Mouse (Mus musculus) adipose tissue, adult 10 weeks (tissue): ENCODE measurements around the gene Vmn1r143. TPM values are rescaled to one million over a fixed set of nuclear protein-coding genes. Genes with fewer than 3 reads are reported as not detected.

Experiments
- polyA plus RNA-seq: library from polyadenylated mRNA; stranded (reverse); fragments of 350-450 nt; fragmentation: Illumina TruSeq; extraction: RNeasy Lipid Tissue Mini Kit (QIAGEN cat#74804); gene quantifications from one replicate; pipeline ENCODE4 v1.2.3, GENCODE M21; 2014; ENCODE audit warnings: low read depth, low replicate concordance

The Vmn1r143 gene
- not detected for polyA plus RNA-seq

DNA sequence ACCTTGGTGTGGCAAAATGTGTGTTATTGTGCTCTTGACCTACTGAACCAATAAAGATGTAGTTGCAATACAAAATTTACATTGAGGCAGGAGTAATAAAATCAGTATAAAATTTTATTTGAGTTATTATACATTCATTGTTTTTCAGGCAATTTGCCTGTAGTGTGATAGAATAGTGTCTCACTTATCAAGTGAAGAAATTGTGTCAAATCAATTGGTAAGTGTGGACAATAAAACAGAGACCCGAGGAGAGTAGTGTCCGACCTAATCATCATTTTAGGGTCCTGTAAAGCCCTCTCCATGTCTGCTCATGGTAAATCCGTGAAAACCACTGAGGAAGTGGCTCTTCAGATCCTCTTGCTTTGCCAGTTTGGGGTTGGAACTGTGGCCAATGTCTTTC is at the start of gene Vmn1r143:
TSS of gene Vmn1r143 (plus strand) at position 301 of the 400 bp plus-strand sequence.

DNA sequence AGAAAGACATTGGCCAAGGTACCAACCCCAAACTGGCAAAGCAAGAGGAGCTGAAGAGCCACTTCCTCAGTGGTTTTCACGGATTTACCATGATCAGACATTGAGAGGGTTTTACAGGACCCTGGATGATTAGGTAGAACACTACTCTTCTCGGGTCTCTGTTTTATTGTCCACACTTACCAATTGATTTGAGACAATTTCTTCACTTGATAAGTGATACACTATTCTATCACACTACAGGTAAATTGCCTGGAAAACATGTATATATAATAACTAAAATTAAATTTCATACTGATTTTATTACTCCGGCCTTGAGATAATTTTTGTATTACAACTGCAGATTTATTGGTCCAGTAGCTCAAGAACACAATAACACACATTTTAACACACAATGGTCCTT is 25.2 kb upstream of the Vmn1r143 start, which contains the start of gene Vmn1r142:
TSS of gene Vmn1r142 (minus strand) at position 101 of the 400 bp plus-strand sequence.

DNA sequence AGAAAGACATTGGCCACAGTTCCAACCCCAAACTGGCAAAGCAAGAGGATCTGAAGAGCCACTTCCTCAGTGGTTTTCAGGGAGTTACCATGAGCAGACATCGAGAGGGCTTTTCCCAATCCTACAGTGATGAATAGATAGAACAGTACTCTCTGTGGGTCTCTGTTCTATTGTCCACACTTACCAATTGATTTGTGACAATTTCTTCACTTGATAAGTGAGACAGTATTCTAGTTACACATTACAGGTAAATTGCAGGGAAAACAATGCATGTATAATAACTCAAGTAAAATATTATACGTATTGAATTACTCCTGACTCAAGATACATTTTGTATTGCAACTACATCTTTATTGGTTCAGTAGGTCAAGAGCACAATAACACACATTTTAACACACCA is 12.0 kb downstream of the Vmn1r143 start, which contains the start of gene Gm8653:
TSS of gene Gm8653 (minus strand) at position 101 of the 400 bp plus-strand sequence.

DNA sequence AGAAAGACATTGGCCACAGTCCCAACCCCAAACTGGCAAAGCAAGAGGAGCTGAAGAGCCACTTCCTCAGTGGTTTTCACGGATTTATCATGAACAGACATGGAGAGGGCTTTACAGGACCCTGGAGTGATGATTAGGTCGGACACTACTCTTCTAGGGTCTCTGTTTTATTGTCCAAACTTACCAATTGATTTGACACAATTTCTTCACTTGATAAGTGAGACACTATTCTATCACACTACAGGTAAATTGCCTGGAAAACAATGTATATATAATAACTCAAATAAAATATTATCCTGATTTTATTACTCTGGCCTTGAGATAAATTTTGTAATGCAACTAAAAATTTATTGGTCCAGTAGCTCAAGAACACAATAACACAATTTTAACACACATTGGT is 40.2 kb downstream of the Vmn1r143 start, which contains the start of gene Gm8453:
TSS of gene Gm8453 (minus strand) at position 101 of the 400 bp plus-strand sequence.

Other genes with a start within 250 kb of the Vmn1r143 start
- not detected for gene Vmn1r137, start 194.8 kb upstream of the Vmn1r143 start, polyA plus RNA-seq
- gene Vmn1r138, start 160.5 kb upstream of the Vmn1r143 start, polyA plus RNA-seq, result not detected
- not detected for gene Gm6176, start 133.1 kb upstream of the Vmn1r143 start, polyA plus RNA-seq
- gene Vmn1r139, start 120.3 kb upstream of the Vmn1r143 start, polyA plus RNA-seq, result not detected
- gene Gm16451, start 71.1 kb upstream of the Vmn1r143 start, polyA plus RNA-seq, result not detected
- not detected for gene Gm10666, start 54.6 kb upstream of the Vmn1r143 start, polyA plus RNA-seq
- gene Vmn1r142, start 25.3 kb upstream of the Vmn1r143 start, polyA plus RNA-seq, result not detected
- gene Gm8653, start 11.9 kb downstream of the Vmn1r143 start, polyA plus RNA-seq, result not detected
- not detected for gene Gm8453, start 40.1 kb downstream of the Vmn1r143 start, polyA plus RNA-seq
- gene Gm4187, start 140.3 kb downstream of the Vmn1r143 start, polyA plus RNA-seq, result not detected
- not detected for gene Gm8660, start 181.7 kb downstream of the Vmn1r143 start, polyA plus RNA-seq
- gene Vmn1r148, start 224.2 kb downstream of the Vmn1r143 start, polyA plus RNA-seq, result not detected
- gene Vmn1r149, start 248.9 kb downstream of the Vmn1r143 start, polyA plus RNA-seq, result not detected